Mouse (Mus musculus): ENCODE measurements around the gene 2010111I01Rik. TPM values are rescaled to one million over a fixed set of nuclear protein-coding genes. Genes with fewer than 3 reads are reported as not detected.

2010111I01Rik gene
- polyA plus RNA-seq, 1 experiment from 2014 or later, result 80.8 TPM

- 61% methylated on average over 2 of the region's 2 CpGs for WGBS
- Histone ChIP-seq H3K9ac (ENCODE audit: low read length) (no peak overlapping the region), H3K4me3 (ENCODE audit: low read depth, low read length) (no peak overlapping the region), H3K27ac (ENCODE audit: low read depth, low read length) (no peak overlapping the region), H3K27me3 (ENCODE audit: control insufficient read depth, insufficient read depth, low read length) (no peaks in the 10 kb centered on the region), H3K36me3 (ENCODE audit: control insufficient read depth, insufficient read depth, low read length) (no peaks in the 10 kb centered on the region), H3K9me3 (ENCODE audit: control insufficient read depth, low read length) (no peaks in the 10 kb centered on the region), H3K4me2 (ENCODE audit: low read depth) (no peak overlapping the region), H3K4me1 (ENCODE audit: control insufficient read depth, insufficient read depth, low read length) (peaks cover 7% of the 10 kb centered on the region; the same call in 1 of the 2 replicates)
- ATAC-seq (ENCODE audit: insufficient read depth, low FRiP score, low TSS enrichment), result no peak
- DNase-seq (ENCODE audit: low spot score), result no peak
Measured at GRCm38 (mm10) chr13:63150470-63151020, 185.9 kb downstream of the 2010111I01Rik start.

GRCm38 (mm10) chr13:63151028-63151738 lies 186.5 kb downstream of the 2010111I01Rik start:
- H3K4me2 ChIP-seq (ENCODE audit: low read depth), result no peak overlapping the region
- H3K9ac ChIP-seq (ENCODE audit: low read length), result no peak overlapping the region
- ATAC-seq (ENCODE audit: insufficient read depth, low FRiP score, low TSS enrichment), result no peak
- no peak overlapping the region for H3K4me3 ChIP-seq (ENCODE audit: low read depth, low read length)
- peaks cover 7% of the 10 kb centered on the region; the same call in 1 of the 2 replicates for H3K4me1 ChIP-seq (ENCODE audit: control insufficient read depth, insufficient read depth, low read length)
- no peak overlapping the region for H3K27ac ChIP-seq (ENCODE audit: low read depth, low read length)
- no peaks in the 10 kb centered on the region for H3K9me3 ChIP-seq (ENCODE audit: control insufficient read depth, low read length)
- DNase-seq (ENCODE audit: low spot score), result no peak
- H3K36me3 ChIP-seq (ENCODE audit: control insufficient read depth, insufficient read depth, low read length), result no peaks in the 10 kb centered on the region
- 83% methylated on average over 9 of the region's 9 CpGs for WGBS
- no peaks in the 10 kb centered on the region for H3K27me3 ChIP-seq (ENCODE audit: control insufficient read depth, insufficient read depth, low read length)

- no peak overlapping the region for H3K4me2 ChIP-seq (ENCODE audit: low read depth)
- no peak overlapping the region for H3K9ac ChIP-seq (ENCODE audit: low read length)
- H3K27ac ChIP-seq (ENCODE audit: low read depth, low read length), result no peak overlapping the region
- peaks cover 7% of the 10 kb centered on the region; the same call in 1 of the 2 replicates for H3K4me1 ChIP-seq (ENCODE audit: control insufficient read depth, insufficient read depth, low read length)
- WGBS, result 96% methylated on average over 3 of the region's 3 CpGs
- H3K36me3 ChIP-seq (ENCODE audit: control insufficient read depth, insufficient read depth, low read length), result no peaks in the 10 kb centered on the region
- no peak for ATAC-seq (ENCODE audit: insufficient read depth, low FRiP score, low TSS enrichment)
- no peaks in the 10 kb centered on the region for H3K9me3 ChIP-seq (ENCODE audit: control insufficient read depth, low read length)
- no peaks in the 10 kb centered on the region for H3K27me3 ChIP-seq (ENCODE audit: control insufficient read depth, insufficient read depth, low read length)
- DNase-seq (ENCODE audit: low spot score), result no peak
- H3K4me3 ChIP-seq (ENCODE audit: low read depth, low read length), result no peak overlapping the region
Measured at GRCm38 (mm10) chr13:63152498-63152897, 187.8 kb downstream of the 2010111I01Rik start.

- H3K27me3 ChIP-seq (ENCODE audit: control insufficient read depth, insufficient read depth, low read length), result no peaks in the 10 kb centered on the region
- peaks cover 4% of the 10 kb centered on the region; the same call in 1 of the 2 replicates for H3K4me1 ChIP-seq (ENCODE audit: control insufficient read depth, insufficient read depth, low read length)
- no peaks in the 10 kb centered on the region for H3K9me3 ChIP-seq (ENCODE audit: control insufficient read depth, low read length)
- no peak for DNase-seq (ENCODE audit: low spot score)
- H3K36me3 ChIP-seq (ENCODE audit: control insufficient read depth, insufficient read depth, low read length), result no peaks in the 10 kb centered on the region
- no peak overlapping the region for H3K4me2 ChIP-seq (ENCODE audit: low read depth)
- no peak overlapping the region for H3K4me3 ChIP-seq (ENCODE audit: low read depth, low read length)
- H3K9ac ChIP-seq (ENCODE audit: low read length), result no peak overlapping the region
- 36% methylated on average over 2 of the region's 2 CpGs for WGBS
- H3K27ac ChIP-seq (ENCODE audit: low read depth, low read length), result no peak overlapping the region
- ATAC-seq (ENCODE audit: insufficient read depth, low FRiP score, low TSS enrichment), result no peak
Measured at GRCm38 (mm10) chr13:63153397-63153796, 188.7 kb downstream of the 2010111I01Rik start.

DNA sequence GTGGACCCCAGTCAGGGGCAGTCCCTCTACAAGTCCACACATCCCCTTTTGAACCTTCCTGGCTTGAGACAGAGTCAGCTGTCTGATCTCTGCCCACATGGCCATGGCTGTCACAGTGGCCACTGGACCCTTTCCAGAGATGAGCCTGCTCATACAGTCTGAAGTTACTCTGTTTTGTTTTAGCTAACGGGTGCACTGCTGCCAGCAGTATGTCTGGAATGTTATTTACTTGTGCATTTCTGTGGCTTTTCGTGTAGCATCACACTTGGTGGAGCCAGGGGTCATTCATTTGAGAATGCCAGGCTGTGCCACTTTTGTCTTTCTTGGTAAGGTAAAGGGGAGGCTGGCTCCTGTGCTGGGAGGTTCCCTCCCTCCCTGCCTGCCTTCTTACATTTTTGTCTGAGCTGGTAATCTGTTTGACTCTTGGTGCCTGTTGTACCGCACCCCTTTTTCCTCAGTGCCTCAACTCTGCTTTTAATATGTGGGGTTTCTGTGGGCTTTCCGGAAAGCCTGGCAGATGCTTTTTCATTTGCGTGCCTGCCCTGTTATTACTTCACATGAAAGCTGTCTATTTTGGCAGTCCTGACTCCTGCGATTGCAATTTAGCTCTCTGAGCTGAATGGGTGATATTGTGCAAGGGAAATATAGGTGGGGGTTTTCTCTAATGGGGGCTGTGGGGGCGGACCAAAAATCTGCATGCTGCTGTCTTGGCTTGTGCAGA lies 190.3 kb downstream of the 2010111I01Rik start:
- WGBS, result 69% methylated on average over 7 of the region's 7 CpGs
- no peak for ATAC-seq (ENCODE audit: insufficient read depth, low FRiP score, low TSS enrichment)

DNA sequence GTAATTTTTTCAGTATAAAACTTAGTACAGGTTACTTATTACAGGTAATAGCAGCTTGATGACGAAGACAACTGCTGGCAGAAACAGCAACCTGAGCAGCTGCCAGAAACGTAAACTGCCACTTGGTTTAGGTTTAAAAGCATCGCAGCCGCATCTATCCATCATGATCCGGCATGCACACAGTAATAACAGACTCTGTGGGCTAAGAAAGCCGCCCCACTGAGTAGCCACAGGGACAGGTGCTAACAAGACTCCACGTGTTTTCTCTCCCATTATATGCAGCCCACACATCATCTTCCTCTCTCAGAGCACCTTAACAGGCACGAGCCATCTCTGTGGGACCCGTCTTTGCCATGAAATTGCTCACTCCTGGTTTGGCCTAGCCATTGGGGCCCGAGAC lies 191.6 kb downstream of the 2010111I01Rik start:
- DNase-seq (ENCODE audit: low spot score), result no peak

More for the DNA sequence above, 190.3 kb downstream of the 2010111I01Rik start:
- Histone ChIP-seq H3K36me3 (ENCODE audit: control insufficient read depth, insufficient read depth, low read length) (no peaks in the 10 kb centered on the region), H3K4me1 (ENCODE audit: control insufficient read depth, insufficient read depth, low read length) (0 out of 2 replicates have a peak, but pooled peaks cover 2% of the 10 kb centered on the region), H3K4me3 (ENCODE audit: low read depth, low read length) (no peak overlapping the region), H3K27me3 (ENCODE audit: control insufficient read depth, insufficient read depth, low read length) (no peaks in the 10 kb centered on the region), H3K27ac (ENCODE audit: low read depth, low read length) (no peak overlapping the region), H3K9ac (ENCODE audit: low read length) (no peak overlapping the region), H3K9me3 (ENCODE audit: control insufficient read depth, low read length) (no peaks in the 10 kb centered on the region), H3K4me2 (ENCODE audit: low read depth) (no peak overlapping the region)
- no peak for DNase-seq (ENCODE audit: low spot score)

DNA sequence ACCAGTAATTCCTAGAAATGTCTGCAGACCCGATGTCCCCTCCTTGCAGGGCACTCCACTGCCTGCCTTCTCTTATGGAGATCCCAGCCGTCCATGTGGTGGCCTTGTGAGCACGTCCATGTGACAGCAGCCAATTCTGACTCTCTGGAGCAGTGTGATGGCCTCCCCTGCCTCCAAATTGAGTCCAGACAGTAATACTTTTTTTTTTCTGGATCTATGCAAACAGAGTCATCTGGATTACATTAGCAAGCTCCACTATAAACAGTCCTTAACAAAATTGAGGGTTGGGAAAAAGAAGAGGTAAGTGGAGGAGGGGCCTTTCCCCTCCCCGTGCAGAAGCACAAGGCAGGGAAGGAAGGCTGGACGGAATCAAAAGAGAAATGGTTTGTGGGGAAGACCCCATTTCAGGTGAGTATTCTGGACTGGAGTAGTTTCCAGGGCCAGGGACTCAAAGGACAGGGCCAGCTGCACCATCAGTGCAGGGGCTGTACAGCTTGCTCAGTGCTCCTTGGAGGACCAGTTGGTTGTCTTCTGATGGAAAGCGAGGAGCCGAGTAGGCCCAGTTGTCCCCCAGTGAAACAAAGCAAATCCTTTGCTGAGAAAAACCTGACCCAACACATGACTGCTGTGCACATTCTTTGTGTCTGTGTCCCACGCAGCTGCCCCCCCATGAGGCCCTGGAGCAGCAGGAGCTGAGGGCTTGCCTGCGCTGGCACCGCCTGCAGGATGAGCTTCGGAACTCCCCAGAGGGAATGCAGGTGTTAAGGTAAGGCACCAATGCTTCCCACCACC lies 205.8 kb downstream of the 2010111I01Rik start:
- H3K4me2 ChIP-seq (ENCODE audit: low read depth), result no peak overlapping the region
- no peak for DNase-seq (ENCODE audit: low spot score)

More for the DNA sequence above, 191.6 kb downstream of the 2010111I01Rik start:
- no peak for ATAC-seq (ENCODE audit: insufficient read depth, low FRiP score, low TSS enrichment)
- H3K4me2 ChIP-seq (ENCODE audit: low read depth), result no peak overlapping the region
- H3K4me3 ChIP-seq (ENCODE audit: low read depth, low read length), result no peak overlapping the region
- H3K27ac ChIP-seq (ENCODE audit: low read depth, low read length), result no peak overlapping the region
- WGBS, result 79% methylated on average over 10 of the region's 10 CpGs
- H3K27me3 ChIP-seq (ENCODE audit: control insufficient read depth, insufficient read depth, low read length), result no peaks in the 10 kb centered on the region
- 0 out of 2 replicates have a peak, but pooled peaks cover 2% of the 10 kb centered on the region for H3K4me1 ChIP-seq (ENCODE audit: control insufficient read depth, insufficient read depth, low read length)
- H3K9ac ChIP-seq (ENCODE audit: low read length), result no peak overlapping the region
- H3K36me3 ChIP-seq (ENCODE audit: control insufficient read depth, insufficient read depth, low read length), result no peaks in the 10 kb centered on the region
- H3K9me3 ChIP-seq (ENCODE audit: control insufficient read depth, low read length), result no peaks in the 10 kb centered on the region

More for the DNA sequence above, 205.8 kb downstream of the 2010111I01Rik start:
- peak overlapping the region; percentile 78 for H3K27ac ChIP-seq (ENCODE audit: low read depth, low read length)
- H3K36me3 ChIP-seq (ENCODE audit: control insufficient read depth, insufficient read depth, low read length), result no peaks in the 10 kb centered on the region
- H3K9me3 ChIP-seq (ENCODE audit: control insufficient read depth, low read length), result no peaks in the 10 kb centered on the region
- no peak overlapping the region for H3K4me3 ChIP-seq (ENCODE audit: low read depth, low read length)
- no peak overlapping the region for H3K9ac ChIP-seq (ENCODE audit: low read length)
- peaks cover 15% of the 10 kb centered on the region for H3K4me1 ChIP-seq (ENCODE audit: control insufficient read depth, insufficient read depth, low read length)
- H3K27me3 ChIP-seq (ENCODE audit: control insufficient read depth, insufficient read depth, low read length), result no peaks in the 10 kb centered on the region
- 52% methylated on average over 11 of the region's 11 CpGs for WGBS
- 0 out of 2 replicates have a peak, but pooled peaks have one; percentile 23 for ATAC-seq (ENCODE audit: insufficient read depth, low FRiP score, low TSS enrichment)

Data from neural tube, embryonic 11.5 days (tissue).